Mouse (Mus musculus) spleen, adult 12 weeks (tissue): ENCODE measurements at regions not wholly inside any gene's neighbourhood (a gene's known extent, or its start where the extent isn't known, plus 50 kb on each side); places are given as distances from the start of the nearest gene placed in this dataset.
"Not testable (repeated sequence)": the region's sequence is repeated elsewhere in the genome, so short reads cannot be mapped to it uniquely, and the experiment has no call there.

Experiments used
- DNase-seq: peaks from one replicate; pipeline ENCODE4 v3.0.0; 2022; ENCODE audit warnings: low spot score

DNA sequence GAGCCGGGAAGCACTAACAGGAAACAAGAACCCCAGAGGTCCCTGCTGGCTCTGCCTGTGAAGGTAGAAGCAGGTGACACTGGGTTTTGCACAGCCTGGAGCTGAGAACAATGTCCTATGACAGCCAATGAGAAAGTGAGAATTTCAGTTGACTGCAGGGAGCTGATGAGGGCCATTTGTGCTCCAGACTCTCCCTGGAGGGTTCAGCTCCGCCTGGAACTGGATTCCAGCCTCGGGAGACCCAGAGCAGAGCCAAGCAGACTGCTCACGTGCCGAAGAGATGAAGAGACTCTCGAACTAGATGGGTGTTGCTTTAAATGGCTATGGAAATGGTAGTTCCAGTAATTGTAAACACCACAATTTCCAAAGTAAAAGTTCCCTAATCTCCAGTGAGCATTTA lies 93.5 kb downstream of the Cand1 start:
- no peak for DNase-seq

DNA sequence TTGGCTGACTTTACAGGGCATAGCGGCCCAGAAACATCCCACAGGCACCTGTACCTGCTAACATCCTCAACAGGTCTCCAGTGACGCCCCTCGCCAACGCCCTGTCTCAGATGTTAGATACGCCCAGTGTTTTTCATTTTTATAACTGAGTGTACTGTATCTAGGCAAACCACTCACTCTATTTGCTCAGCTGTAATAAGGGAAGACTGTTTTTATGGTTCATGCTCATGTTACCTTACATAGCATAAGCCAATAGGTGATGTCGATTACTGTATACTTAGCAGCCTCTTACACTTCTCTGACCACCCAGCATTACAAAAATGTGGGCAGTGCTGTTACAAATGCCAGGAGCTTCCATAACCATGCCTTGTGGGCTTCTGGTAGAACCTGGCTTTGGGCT lies 97.0 kb downstream of the Cand1 start:
- no peak for DNase-seq

DNA sequence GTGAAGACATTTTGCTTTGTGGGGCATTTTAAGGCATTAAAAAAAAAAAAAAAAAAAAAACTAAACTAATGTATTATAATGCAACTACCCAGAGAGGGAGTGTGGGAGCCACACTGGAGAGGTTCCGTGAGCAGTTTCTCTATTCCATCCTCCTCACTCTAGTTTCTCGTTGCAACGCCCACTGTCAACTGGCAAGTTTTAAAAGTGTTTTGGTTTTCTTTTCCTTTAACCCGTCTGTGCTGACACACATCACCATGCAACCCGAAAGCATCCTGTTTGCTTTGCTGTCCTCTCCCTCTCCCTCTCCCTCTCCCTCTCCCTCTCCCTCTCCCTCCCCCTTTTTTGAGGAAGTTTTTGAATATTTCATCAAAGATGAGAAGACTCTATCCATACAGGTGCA lies 97.5 kb downstream of the Cand1 start:
- no peak for DNase-seq

DNA sequence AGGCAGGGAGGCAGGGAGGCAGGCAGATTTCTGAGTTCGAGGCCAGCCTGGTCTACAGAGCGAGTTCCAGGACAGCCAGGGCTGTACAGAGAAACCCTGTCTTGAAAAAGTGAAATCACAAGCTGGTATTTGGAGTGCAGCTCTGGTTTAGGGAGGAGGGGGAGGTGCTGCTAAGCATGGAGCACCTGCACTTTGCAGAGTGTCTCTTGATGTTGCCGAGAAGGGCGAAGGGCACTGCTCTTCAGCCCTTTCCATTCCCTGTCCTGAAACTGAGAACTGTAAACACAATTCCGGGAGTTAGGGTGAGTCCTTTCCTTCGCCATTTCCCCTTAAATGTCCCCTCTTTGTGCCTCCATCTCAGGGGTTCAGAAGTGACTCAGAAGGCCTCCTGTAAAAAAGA lies 101.6 kb downstream of the Cand1 start:
- no peak for DNase-seq

DNA sequence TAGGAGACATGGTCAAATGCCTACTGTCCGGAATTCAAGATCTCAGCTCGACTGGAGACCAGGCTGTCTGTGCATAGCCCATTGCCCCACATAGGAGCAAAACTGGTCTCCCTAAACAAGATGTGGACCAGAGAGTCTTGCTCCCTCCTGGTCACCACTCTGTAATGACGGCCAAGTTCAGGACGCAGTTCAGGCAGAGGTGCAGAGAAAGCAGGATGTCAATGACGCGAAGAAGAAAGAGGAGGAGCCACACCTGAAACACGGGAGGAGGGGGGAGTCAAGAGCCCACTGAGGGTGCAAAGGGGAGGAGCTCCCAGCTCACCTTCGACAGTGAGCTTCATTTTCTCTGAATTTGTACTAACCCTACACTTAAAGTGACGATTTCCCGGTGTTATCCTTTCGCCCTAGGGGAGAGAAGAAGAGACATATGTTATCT lies 104.3 kb downstream of the Cand1 start:
- no peak for DNase-seq

DNA sequence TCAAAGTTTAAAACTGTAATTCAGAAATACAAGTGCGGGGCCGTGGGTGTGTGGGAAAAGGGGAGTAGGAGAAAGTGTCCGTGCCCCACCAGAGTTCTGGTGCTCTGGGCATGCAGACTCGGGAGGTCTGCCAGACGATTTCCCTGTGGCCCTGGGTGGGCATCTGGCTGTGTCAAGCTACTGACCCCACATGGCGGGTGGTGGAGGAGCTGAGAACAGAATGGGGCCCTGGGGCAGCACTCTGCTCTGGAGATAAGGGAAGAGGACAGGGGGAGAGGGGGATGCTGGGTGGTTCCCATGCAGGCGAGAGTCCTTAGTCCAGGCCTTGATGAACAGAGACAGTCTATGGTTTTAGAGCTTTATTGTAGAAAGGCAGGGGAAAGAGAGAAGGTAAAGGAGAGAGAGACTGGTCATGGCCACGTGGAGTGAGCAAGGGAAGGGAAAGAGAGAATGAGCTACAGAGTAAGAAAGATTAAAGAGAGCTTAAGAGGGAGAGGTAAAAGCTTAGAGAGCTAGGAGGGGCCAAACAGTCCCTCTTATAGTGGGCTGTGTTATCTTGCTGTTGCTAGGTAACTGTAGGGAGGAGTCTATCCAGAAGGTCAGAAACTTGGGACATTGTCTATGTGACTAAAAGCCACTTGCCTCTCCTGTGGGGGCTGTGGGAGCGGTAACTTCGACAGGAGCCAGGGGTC lies 104.9 kb downstream of the Cand1 start:
- DNase-seq: no peak

DNA sequence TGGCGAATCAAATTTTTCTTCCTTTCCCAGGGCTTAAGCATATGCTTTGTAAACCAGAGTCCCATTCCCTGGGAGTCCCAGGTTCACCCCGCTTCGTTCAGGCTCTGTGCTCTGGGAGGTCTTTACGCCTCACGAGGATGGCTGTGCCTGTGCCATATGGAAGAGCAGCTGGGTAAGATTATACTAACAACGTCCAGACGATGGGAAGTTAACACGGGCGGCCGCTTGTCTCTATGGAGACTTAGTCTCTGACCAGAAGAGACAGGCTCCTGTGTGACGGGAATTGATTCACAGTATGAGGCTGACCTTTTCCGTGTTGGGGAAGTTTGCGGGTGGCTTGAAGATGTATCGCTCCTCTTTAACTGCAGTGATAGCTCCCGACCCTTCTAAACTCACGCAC lies 107.9 kb downstream of the Cand1 start:
- no peak for DNase-seq

DNA sequence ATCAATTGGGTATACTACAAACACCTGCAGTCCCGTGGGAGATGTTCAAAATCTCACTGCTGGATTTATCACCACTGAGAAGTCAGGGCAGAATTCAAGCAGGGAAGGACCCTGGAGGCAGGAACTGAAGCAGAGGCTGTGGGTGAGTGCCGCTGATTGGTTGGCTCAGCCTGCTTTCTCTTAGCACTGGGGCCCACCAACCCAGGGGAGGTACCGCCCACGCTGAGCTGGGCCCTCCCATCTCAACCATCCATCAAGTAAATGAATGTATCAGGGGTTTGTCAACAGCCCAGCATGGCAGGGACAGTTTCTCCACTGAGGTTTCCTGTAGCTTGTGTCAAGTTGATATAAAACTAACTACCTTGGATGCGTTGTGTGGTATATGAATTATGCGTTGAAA lies 109.2 kb downstream of the Cand1 start:
- DNase-seq: no peak

DNA sequence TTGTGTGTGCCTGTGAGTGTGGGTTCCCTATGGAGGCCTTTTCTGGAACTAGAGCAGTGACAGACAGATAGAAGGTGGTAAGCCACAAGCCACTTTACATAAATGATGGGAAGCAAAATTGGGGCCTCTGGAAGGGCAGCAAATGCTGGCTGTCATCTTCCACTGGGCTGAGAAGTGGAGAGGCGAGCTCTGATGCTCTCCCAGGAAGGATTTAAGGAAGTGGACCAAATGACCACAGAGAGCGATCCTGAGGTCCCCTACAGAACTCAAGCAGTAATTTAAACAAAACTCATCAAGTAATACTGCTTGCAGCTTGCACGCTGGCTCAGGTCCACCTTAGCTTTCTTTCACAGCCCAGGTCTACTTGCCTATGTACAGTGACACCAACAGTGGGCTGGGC lies 111.8 kb downstream of the Cand1 start:
- no peak for DNase-seq

DNA sequence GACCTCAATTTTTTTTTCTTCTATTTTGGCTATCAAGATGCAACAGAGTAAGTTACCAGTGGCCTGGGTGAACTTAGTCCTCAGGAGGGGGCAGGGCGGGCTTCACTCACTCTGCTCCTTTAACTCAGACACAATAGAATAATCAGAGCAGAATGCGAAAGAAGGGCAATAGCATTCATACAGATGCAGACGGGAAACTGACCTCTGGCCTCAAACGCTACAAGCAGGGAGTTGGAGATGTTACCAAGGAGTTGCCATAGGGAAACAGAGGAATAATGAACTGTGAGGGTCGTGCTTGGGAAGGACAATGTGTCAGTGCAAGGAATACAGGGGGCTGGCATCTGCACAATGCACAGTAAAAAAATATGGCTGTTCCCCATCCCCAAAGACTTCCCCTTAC lies 116.3 kb downstream of the Cand1 start:
- no peak for DNase-seq

DNA sequence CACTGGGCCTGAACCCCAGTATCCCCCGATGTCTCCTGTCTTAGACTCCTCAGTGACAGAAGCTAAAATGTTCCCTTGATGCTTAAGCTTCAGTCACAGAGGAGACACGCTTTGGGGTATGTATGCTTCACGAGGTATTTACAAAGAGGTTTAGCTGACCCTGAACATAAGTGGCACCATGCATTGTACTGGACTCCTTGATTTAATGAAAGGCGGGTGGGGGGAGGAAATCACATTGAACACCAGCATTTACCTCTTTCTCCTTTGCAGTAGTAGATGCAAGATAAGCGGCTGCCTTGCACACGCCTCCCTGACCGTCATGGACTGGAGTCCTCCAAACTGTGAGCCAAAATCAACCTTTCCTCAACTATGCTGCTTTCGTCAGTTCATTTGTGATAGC lies 117.5 kb downstream of the Cand1 start:
- DNase-seq: no peak

DNA sequence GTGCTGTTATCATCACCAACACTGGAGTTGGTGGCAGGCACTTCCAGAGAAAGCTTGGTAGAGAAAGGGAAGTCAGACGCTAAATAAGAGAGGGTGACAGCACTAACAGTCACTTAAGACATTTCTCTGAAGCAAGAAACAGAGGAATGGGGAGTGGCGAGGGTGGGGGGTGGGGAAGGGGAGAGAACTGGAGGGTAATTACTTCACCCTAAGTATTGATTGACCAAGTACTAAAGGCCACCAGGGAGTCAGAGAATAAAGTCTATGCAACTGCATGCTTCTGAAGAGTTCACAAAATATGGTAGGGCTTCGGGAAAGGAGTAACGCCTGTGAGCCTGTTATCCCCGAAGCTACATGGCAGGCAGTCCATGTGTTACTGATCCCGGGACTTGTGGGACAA lies 118.3 kb downstream of the Cand1 start:
- DNase-seq: no peak

DNA sequence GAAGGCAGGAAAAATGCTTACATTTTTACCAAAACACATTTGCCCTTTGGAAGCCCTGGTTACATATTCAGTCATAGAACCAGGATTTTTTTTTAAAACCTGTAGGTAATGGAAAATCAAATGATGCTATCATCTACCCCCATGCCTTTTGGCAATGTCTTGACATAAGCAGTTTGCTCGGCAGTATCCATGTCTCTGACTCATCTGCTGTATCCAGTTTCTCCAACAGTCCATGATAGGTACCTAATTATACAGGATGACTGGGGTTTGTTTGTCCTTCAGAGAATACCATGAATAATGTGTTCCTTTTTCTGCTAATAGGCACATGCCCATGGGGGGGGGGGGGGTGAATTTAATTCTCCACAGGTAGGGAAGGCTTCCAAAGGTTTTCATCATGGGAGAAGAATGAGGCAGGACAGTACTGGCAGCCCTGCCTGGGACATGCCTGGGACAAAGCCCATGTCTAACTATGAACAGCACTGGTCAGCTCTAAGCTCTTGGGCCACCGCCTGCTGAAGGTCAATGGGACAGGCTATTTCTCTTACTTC lies 122.9 kb downstream of the Cand1 start:
- no peak for DNase-seq

DNA sequence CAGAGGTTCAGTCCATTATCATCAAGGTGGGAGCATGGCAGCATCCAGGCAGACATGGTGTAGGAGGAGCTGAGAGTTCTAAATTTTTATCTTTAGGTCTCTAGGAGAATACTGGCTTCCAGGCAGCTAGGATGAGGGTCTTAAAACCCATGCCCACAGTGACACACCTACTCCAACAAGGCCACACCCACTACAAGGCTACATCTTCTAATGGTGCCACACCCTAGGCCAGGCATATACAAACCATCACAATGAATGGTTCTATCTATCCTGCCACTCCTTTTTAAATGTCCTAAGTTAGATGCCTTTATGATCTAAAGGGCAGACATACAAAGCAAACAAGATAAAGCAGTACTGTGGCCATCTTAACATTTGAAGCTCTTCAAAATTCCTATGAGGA lies 124.7 kb downstream of the Cand1 start:
- DNase-seq: not testable (repeated sequence)

DNA sequence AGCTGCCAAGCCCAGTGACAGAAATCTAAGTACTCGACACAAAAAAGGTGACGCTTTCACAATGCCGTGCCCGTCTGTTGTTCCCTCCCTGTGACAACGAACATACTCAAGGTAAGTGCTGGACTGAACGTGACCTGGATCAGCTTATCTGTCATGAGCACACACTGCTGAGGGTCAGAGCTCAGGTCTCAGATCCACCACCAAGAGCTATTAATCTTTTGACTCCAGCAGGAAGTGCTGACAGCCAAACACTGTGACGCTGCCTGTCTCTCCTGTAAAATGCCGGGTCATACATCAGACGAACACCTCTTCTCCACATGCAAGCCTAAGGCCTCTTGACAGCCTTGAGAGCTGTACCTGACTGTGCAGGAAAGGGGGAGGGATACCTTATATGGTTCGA lies 125.2 kb downstream of the Cand1 start:
- no peak for DNase-seq

DNA sequence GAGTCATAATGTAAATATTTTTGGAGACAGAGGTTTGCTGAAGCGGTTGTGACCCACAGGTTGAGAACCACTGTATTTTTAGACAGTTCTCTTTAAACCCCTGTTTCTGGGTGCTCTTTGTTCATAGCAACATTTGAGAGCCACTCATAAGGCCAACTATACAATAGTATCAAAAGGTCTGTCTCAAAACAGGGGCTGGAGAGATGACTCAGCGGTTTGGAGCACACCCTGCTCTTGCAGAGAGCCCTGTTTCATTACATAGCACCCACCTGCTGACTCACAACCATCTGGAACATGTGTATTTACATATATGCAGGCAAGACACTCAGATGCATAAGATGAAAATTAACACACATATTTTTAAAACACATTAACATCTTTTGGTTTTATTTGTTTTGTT lies 128.0 kb downstream of the Cand1 start:
- no peak for DNase-seq

DNA sequence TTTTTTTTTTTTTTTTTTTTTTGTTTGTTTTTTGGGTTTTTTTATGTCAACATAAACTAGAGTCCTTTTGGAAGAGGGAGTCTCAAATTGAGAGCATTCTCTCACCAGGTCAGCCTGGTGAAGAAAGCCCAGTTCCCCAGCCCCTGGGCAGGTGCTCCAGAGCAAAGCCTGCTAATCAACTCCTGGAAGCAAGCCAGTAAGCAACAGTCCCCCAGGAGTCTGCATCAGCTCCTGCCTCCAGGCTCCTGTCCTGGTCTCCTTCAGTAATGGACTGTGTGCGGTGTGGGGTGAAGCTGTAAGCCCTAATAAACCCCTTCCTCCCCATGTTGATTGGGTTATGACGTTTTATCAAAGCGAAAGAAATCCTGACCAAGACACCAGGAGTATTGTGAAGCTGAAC lies 128.4 kb downstream of the Cand1 start:
- DNase-seq: no peak

DNA sequence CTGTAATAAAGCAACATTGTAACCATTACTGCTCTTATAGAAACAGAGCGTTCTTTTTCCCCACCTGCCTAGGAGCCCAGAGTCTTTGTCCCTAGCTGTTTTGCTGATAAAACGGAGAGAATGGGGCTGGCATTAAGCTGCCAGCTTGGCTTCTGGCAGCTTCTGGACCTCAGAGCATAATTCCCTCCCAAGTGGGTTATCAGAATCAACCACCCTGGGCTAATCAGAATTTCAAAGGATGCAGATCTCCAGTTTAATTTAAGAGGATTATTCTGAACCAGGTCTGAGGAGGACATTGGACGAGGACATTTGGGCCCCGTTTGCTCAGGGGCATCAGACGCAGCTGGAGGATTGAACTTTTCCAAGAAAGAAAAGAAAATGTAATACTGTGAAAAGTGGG lies 129.2 kb downstream of the Cand1 start:
- no peak for DNase-seq

DNA sequence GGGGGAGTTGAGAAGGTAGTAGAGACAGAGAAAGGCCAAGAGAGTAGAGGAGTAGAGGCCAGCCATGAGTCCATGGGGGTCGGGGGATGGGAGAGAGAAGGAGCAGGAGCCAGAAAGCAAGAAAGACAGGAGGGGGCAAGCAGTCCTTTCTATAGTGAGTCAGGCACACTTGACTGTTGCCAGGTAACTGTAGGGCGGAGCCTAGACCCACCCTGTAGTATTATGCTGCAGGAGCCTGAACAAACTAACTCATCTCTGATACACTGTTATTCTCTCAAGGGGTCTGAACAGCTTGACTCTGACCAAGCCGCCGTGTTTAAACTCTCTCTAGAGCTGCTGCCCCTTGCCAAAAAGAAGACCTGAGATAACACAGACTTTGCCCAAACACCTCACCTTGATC lies 130.6 kb downstream of the Cand1 start:
- DNase-seq: no peak

DNA sequence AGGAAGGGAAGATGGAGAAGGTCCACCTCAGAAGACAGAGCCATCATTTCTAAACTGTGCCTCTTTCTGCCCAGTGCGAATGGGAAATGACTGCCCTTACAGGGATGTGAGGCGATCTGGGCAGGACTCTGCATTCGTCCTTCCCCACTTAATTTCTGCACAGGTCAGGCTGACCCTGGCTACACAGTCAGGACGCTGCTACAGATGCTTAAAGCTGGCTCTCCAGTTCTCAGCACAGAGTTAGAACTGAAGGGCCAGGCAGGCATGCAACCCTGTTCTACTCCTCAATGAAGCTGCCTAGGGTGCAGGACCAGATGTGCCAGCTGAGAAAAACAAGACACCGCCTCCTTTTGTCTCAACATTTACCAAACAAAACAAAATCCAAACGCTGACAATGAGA lies 132.1 kb downstream of the Cand1 start:
- no peak for DNase-seq

DNA sequence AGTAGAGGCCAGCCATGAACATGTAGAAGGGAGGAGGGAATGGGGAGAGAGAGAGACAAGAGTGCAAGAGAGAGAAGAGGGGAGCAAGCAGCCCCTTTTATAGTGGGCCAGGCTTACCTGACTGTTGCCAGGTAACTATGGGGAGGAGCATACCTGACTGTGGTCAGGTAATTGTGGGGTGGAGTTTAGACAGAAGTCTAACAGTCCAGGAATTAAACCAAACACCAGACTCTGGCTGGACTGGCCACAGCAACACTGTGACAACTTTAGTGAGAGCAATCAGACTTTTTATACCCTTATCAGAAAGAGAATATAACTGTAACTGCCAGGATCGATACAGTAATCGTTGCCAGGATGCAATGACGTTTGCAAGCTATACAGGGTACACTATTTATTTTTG lies 133.8 kb downstream of the Cand1 start:
- DNase-seq: no peak

DNA sequence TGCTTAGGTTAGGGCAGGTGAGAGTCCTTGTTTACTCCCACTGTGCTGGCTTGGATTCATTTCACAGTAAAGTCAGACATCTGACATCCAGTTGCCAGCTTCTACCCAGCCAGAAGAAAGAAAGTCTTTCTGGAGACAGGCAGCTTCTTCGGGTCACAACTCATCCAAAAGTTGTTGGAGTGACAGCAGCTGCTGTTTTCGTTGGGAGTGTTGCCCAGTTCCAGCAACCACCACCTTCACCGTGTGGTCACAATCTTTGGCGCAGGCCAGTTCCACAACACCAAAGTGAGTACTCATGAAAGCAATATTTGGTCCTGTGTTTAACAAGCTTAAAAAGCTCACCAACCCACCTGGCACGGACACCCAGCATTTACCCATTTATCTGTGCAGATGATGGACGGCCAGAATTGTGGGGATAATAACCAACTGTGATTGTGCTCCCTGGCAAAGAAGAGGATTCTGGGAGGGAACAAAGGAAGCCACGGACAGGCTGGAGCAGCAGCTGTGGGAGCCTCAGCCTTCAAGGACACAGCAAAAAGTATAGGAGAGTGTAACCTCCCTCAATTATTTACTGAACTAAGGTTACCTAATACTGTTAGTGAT lies 134.5 kb downstream of the Cand1 start:
- DNase-seq: no peak

DNA sequence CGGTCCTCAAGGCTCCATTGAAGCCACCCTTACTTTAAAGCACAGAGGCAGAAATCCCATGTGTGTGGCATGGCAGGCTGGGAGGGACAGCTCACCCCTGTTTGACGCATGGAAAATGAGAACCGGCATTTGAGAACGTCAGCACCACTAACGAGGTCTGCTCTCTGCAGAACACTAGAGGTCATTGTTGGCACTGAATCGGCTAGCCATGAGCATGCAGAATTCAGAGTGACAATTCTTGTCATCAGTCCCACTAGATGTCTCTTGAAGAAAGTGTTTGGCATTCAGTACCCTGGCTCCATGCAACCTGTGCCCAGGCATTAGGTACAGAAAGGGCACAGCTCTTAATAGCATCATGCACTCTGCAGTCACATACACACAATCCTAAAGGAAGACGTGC lies 139.3 kb downstream of the Cand1 start:
- no peak for DNase-seq
